ENCODE assay signal across 18 mouse cellular contexts in genomic region chr6:38347875-38348274, GRCm38 (mm10). TPM values are rescaled to one million over a fixed set of nuclear protein-coding genes. Genes with fewer than 3 reads are reported as not detected.
DNase-seq lines count a peak whose midpoint lies in the region; ATAC-seq lines count a peak whose summit lies in the region.
"Had no signal": no experiment of that assay in that cellular context is flagged by ENCODE, and none has a peak within 500 bp of the region (broad histone marks: within the 10 kb centered on the region; RNA-seq: fewer than 3 reads in every experiment).

No protein-coding gene starts in this region.

- H3K27me3 ChIP-seq in erythroblast, embryonic 14.5 days (ENCODE audit: control insufficient read depth): no peaks in the 10 kb centered on the region
- no peaks in the 10 kb centered on the region for H3K27me3 ChIP-seq in liver, embryonic 15.5 days
- H3K27me3 ChIP-seq in splenic B cell, adult 2 months (ENCODE audit: control insufficient read depth, insufficient read depth, low read length, poor library complexity, severe bottlenecking): no peaks in the 10 kb centered on the region
- H3K27me3 ChIP-seq in intestine, embryonic 15.5 days (replicated peaks): 0 out of 2 replicates have a peak, but pooled peaks cover 2% of the 10 kb centered on the region

- peak overlapping the region; percentile 42 for H3K27ac ChIP-seq in liver, embryonic 15.5 days (replicated peaks)
- no peak overlapping the region for H3K27ac ChIP-seq in intestine, embryonic 15.5 days
- H3K27ac ChIP-seq: embryonic facial prominence, embryonic 10.5 days; forebrain, embryonic 15.5 days; hindbrain, embryonic 13.5 days had no signal

- DNase-seq in CD4-positive helper T cell, adult 2 months (ENCODE audit: low read depth, low spot score): peak; percentile 52
- DNase-seq in splenic B cell, adult 2 months (ENCODE audit: low read depth, low spot score): peak; percentile 35
- DNase-seq in retina, embryonic 14.5 days (ENCODE audit: low spot score): no peak
- DNase-seq: adrenal gland, adult 8-10 months; adrenal gland, postnatal 36 days; cerebellum, adult 2 months; cerebellum, postnatal 10 days; gastrocnemius, postnatal 36 days; heart, adult 11 months; heart, postnatal 10 days had no signal

- no peak overlapping the region for H3K9ac ChIP-seq in liver, embryonic 15.5 days
- no peak overlapping the region for H3K9ac ChIP-seq in intestine, embryonic 15.5 days
- H3K9ac ChIP-seq: forebrain, embryonic 15.5 days; hindbrain, embryonic 13.5 days had no signal

- H3K36me3 ChIP-seq in erythroblast, embryonic 14.5 days (ENCODE audit: control insufficient read depth): peaks cover 92% of the 10 kb centered on the region
- peaks cover 63% of the 10 kb centered on the region for H3K36me3 ChIP-seq in liver, embryonic 15.5 days (replicated peaks)
- 0 out of 2 replicates have a peak, but pooled peaks cover 3% of the 10 kb centered on the region for H3K36me3 ChIP-seq in splenic B cell, adult 2 months (ENCODE audit: control insufficient read depth, insufficient read depth, low read length, poor library complexity, severe bottlenecking)
- no peaks in the 10 kb centered on the region for H3K36me3 ChIP-seq in intestine, embryonic 15.5 days
- H3K36me3 ChIP-seq: embryonic facial prominence, embryonic 10.5 days; forebrain, embryonic 15.5 days; hindbrain, embryonic 13.5 days had no signal

- 48% methylated on average over 5 of the region's 5 CpGs for WGBS in liver, embryonic 15.5 days (ENCODE audit: insufficient replicate concordance)
- WGBS in intestine, embryonic 15.5 days: 66% methylated on average over 5 of the region's 5 CpGs

- peaks cover 90% of the 10 kb centered on the region for H3K4me1 ChIP-seq in erythroblast, embryonic 14.5 days (ENCODE audit: control insufficient read depth)
- peaks cover 88% of the 10 kb centered on the region for H3K4me1 ChIP-seq in liver, embryonic 15.5 days (replicated peaks)
- 0 out of 2 replicates have a peak, but pooled peaks cover 5% of the 10 kb centered on the region for H3K4me1 ChIP-seq in intestine, embryonic 15.5 days (replicated peaks)
- H3K4me1 ChIP-seq: embryonic facial prominence, embryonic 10.5 days; forebrain, embryonic 15.5 days; hindbrain, embryonic 13.5 days had no signal

- H3K9me3 ChIP-seq in erythroblast, embryonic 14.5 days (ENCODE audit: control insufficient read depth, low read length): no peaks in the 10 kb centered on the region
- H3K9me3 ChIP-seq in liver, embryonic 15.5 days (replicated peaks): no peaks in the 10 kb centered on the region
- no peaks in the 10 kb centered on the region for H3K9me3 ChIP-seq in intestine, embryonic 15.5 days
- H3K9me3 ChIP-seq: embryonic facial prominence, embryonic 10.5 days; forebrain, embryonic 15.5 days; G1E; hindbrain, embryonic 13.5 days had no signal

- H3K4me3 ChIP-seq in erythroblast, embryonic 14.5 days (replicated peaks): peak overlapping the region; percentile 35
- H3K4me3 ChIP-seq in liver, embryonic 15.5 days (replicated peaks): 0 out of 2 replicates have a peak overlapping the region, but pooled peaks have one; percentile 14
- no peak overlapping the region for H3K4me3 ChIP-seq in intestine, embryonic 15.5 days (replicated peaks)
- H3K4me3 ChIP-seq: embryonic facial prominence, embryonic 10.5 days; forebrain, embryonic 15.5 days; hindbrain, embryonic 13.5 days had no signal

- no peak for ATAC-seq in erythroblast, adult 5-6 weeks (replicated peaks; ENCODE audit: low FRiP score, poor library complexity, severe bottlenecking)
- ATAC-seq in liver, embryonic 15.5 days (ENCODE audit: insufficient read depth): no peak
- no peak for ATAC-seq in intestine, embryonic 15.5 days
- ATAC-seq: forebrain, embryonic 15.5 days had no signal

- H3K4me2 ChIP-seq in liver, embryonic 15.5 days: peak overlapping the region; percentile 23
- no peak overlapping the region for H3K4me2 ChIP-seq in intestine, embryonic 15.5 days (replicated peaks)
- H3K4me2 ChIP-seq: forebrain, embryonic 15.5 days; hindbrain, embryonic 13.5 days had no signal

RNA-seq across cellular contexts. Expression of gene Zc3hav1, which starts 6.5 kb away (rescaled TPM):
- 2.4 and 3.3 TPM in 2 replicates for polyA plus RNA-seq in erythroblast, embryonic 14.5 days (2012)
- total RNA-seq in erythroblast, adult 5-6 weeks (2015; ENCODE audit: low replicate concordance): 266 and 278 TPM in 2 replicates
- 348 and 360 TPM in 2 replicates for total RNA-seq in erythroblast, adult 5-6 weeks (2017; ENCODE audit: low replicate concordance)
- polyA plus RNA-seq in liver, embryonic 15.5 days (2015; fragmentation: Nextera tagmentation; extraction: Ambion mirVana): 23.4 and 23.6 TPM in 2 replicates
- 13.9 and 15.2 TPM in 2 replicates for polyA plus RNA-seq in intestine, embryonic 15.5 days (2015; fragmentation: Nextera tagmentation; extraction: Ambion mirVana)

RNA-seq across cellular contexts. Expression of gene Ttc26, which starts 33.4 kb away (rescaled TPM):
- polyA plus RNA-seq in erythroblast, embryonic 14.5 days (2012): not detected in 2 replicates
- total RNA-seq in erythroblast, adult 5-6 weeks (2015; ENCODE audit: low replicate concordance): 0.21 TPM in 1 of 2 replicates, not detected in the other
- total RNA-seq in erythroblast, adult 5-6 weeks (2017; ENCODE audit: low replicate concordance): 0.70 TPM in 1 of 2 replicates, not detected in the other
- polyA plus RNA-seq in liver, embryonic 15.5 days (2015; fragmentation: Nextera tagmentation; extraction: Ambion mirVana): 0.23 and 0.30 TPM in 2 replicates
- polyA plus RNA-seq in intestine, embryonic 15.5 days (2015; fragmentation: Nextera tagmentation; extraction: Ambion mirVana): 3.8 and 4.0 TPM in 2 replicates

RNA-seq across cellular contexts. Expression of gene Zc3hav1l, which starts 48.8 kb away (rescaled TPM):
- polyA plus RNA-seq in erythroblast, embryonic 14.5 days (2012): 0.07 and 0.11 TPM in 2 replicates
- 2.5 and 4.8 TPM in 2 replicates for total RNA-seq in erythroblast, adult 5-6 weeks (2015; ENCODE audit: low replicate concordance)
- 1.8 and 3.8 TPM in 2 replicates for total RNA-seq in erythroblast, adult 5-6 weeks (2017; ENCODE audit: low replicate concordance)
- polyA plus RNA-seq in liver, embryonic 15.5 days (2015; fragmentation: Nextera tagmentation; extraction: Ambion mirVana): 1.4 and 1.5 TPM in 2 replicates
- polyA plus RNA-seq in intestine, embryonic 15.5 days (2015; fragmentation: Nextera tagmentation; extraction: Ambion mirVana): 8.3 and 9.0 TPM in 2 replicates
